Mouse (Mus musculus) ES-Bruce4 (cell line): Measurements from ENCODE around the gene Cdc42.

Source experiments
- CTCF ChIP-seq: IDR thresholded peaks from one replicate; pipeline ENCODE4 v1.8.1; 2011; ENCODE audit warnings: low read depth, low read length
- EP300 ChIP-seq: IDR thresholded peaks from 2 replicates; pipeline ENCODE4 v1.6.1; 2011; ENCODE audit warnings: low read depth, low read length; ENCODE audit not compliant: insufficient read depth
- POLR2A ChIP-seq: IDR thresholded peaks from one replicate; pipeline ENCODE4 v1.8.1; 2011; ENCODE audit warnings: low read length; ENCODE audit not compliant: insufficient read depth

- TF ChIP-seq POLR2A (no peak), CTCF (no peak), EP300 (no peak)
Observed at GRCm38 (mm10) chr4:137345790-137346189, 11.7 kb downstream of the Cdc42 start.
